Mouse (Mus musculus): Measurements from ENCODE around the gene Ints11.

- no peak for TF ChIP-seq EP300 (IDR thresholded peaks at IDR 0.05; ENCODE audit: low read depth)
- TF ChIP-seq CTCF (IDR thresholded peaks at IDR 0.05; ENCODE audit: low read depth) = no peak
Measured at GRCm38 (mm10) chr4:155856881-155857280, 12.5 kb upstream of the Ints11 start.

Measured in heart, postnatal 0 days (tissue).